Mouse (Mus musculus): ENCODE measurements around the gene Thumpd2. TPM values are rescaled to one million over a fixed set of nuclear protein-coding genes. Genes with fewer than 3 reads are reported as not detected.

Thumpd2 gene
- 1 to 10 TPM; 2.4 to 3.0 TPM for total RNA-seq (2021)
- long read RNA-seq, experiment 1, partial matches to known transcripts, result 0 of 4 reads
- long read RNA-seq, experiment 1, other reads (novel, unspliced or antisense), result 2 of 4 reads
- long read RNA-seq, experiment 2, partial matches to known transcripts, result 0 of 5 reads
- long read RNA-seq, experiment 2, other reads (novel, unspliced or antisense), result 3 of 5 reads

- intact Hi-C loops (cut with DNase I), result no loop called here
- peak; percentile 79 to 86 for DNase-seq
Observed at GRCm38 (mm10) chr17:81064979-81065311, at the start of gene Thumpd2. Gene Thumpd2 (minus strand): TSS chr17:81065082.

GRCm38 (mm10) chr17:81104237-81104636 is 39.4 kb upstream of the Thumpd2 start:
- DNase-seq, result no peak
- intact Hi-C loops (cut with DNase I), result no loop called here

GRCm38 (mm10) chr17:81102866-81103265 is 38.0 kb upstream of the Thumpd2 start:
- intact Hi-C loops (cut with DNase I), result no loop called here
- DNase-seq, result no peak

- DNase-seq, result no peak
- intact Hi-C loops (cut with DNase I), result no loop called here
Observed at GRCm38 (mm10) chr17:81098444-81098843, 33.6 kb upstream of the Thumpd2 start.

DNA sequence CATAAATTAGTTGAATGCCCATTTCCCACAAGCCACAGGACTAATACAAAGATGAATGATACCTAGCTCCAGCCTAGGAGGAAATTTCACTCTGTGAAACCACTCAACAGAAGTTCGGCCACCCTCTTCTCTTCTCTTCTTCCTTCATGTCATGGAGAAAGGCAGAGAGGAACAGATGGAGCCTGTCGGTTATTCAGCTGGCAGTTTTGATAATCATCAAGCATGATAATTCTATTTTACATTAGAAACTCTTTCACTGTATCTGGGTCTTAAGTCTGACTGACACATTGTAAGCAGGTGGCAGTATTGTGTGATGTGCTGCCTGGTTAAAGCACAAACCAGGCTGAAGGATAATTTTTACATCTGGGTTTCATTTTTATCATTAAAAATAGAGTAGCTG is 31.6 kb upstream of the Thumpd2 start:
- no peak for DNase-seq
- intact Hi-C loops (cut with DNase I), result no loop called here

DNA sequence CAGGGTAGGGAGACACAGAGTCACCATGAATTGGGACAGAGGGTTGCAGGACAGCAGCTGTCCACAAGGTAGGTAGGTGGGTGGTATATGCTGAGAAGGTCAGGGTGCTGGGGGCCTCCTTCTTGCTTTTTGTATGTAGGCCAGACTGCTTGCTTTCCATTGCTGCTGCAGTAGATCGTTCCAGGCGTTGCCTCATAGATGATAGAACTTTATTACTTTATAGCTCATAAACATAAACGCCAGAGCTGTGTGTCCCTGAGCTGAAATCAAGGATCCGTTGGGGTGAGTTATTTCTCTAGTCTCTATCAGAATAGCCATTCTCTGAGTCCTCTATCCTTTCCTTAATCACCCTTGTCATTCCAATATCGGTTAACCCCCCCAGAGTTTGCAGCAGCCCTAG is 27.9 kb upstream of the Thumpd2 start:
- no peak for DNase-seq
- intact Hi-C loops (cut with DNase I), result no loop called here

GRCm38 (mm10) chr17:81088866-81089265 is 24.0 kb upstream of the Thumpd2 start:
- DNase-seq, result no peak
- intact Hi-C loops (cut with DNase I), result no loop called here

DNA sequence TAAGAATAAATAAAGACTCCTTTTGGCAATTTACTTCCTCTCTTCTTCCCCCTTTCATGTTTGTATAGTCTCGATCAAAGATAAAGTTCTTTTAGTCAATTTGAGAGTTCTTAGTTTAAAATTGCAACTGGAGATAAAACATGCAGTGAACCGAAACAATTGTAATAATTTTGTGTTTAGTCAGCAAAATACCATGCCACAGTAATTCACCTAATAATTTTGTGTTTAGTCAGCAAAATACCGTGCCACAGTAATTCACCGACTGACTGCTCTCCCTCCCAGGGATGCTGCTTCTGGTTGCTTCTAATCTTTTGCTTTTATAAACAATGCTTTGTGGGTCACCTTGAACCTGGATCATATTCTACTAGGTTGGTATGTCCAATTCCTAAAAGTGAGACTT is 22.9 kb upstream of the Thumpd2 start:
- no peak for DNase-seq
- intact Hi-C loops (cut with DNase I), result no loop called here

GRCm38 (mm10) chr17:81064279-81064978 is 453 bp downstream of the Thumpd2 start:
- DNase-seq, result no peak
- intact Hi-C loops (cut with DNase I), result no loop called here

GRCm38 (mm10) chr17:81063346-81063745 is 1.5 kb downstream of the Thumpd2 start:
- intact Hi-C loops (cut with DNase I), result no loop called here
- DNase-seq, result no peak

- no peak for DNase-seq
- intact Hi-C loops (cut with DNase I), result no loop called here
Observed at GRCm38 (mm10) chr17:81062349-81062871, 2.5 kb downstream of the Thumpd2 start.

DNA sequence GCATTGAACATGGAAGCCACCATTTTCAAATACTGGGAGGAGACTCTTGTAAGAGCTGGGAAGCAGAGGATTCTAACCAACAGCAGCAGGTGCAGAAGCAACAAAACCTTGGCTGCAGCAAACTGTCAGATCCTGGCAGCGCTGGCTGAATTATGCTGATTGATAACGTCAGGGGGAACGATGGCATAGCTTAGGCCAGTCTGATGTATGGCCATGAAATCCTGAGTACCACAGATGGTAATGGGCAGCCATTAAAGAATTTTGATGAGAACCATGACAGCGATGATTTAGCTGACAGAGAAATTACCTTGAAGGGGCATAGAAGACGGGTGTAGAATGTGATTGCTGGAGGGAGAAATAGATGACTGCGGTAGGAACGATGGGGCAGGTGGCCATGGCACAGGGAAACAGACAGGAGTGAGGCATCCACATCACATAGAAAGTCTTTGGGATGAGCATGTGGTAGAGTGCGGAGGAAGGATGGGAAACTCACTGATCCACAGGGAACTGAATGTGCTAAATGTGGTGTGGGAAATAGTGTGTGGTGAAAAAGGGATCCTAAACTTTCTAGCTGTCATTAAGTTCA is 8.0 kb downstream of the Thumpd2 start:
- intact Hi-C loops (cut with DNase I), result no loop called here
- no peak for DNase-seq

DNA sequence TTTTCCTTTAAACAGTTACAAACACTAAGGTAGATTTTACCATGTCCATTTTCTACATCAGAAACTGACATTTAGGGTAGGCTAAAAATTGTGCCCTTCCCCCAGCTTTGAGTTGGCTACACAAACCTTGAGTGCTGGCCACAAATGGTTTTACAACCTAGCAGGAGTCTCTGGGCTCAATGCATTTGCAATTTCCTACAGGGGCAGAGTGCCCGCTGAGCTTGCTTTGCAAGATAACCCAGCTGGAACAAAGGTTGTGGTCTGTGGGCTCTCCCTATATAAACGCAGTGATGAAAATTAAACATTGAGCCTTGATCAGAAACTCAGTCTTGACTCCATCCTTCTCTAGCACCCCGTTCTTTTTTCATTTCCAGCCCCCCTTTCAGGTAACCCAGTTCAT is 8.8 kb downstream of the Thumpd2 start:
- no peak for DNase-seq
- intact Hi-C loops (cut with DNase I), result no loop called here

- DNase-seq, result no peak
- intact Hi-C loops (cut with DNase I), result no loop called here
Observed at GRCm38 (mm10) chr17:81055522-81055921, 9.4 kb downstream of the Thumpd2 start.

- intact Hi-C loops (cut with DNase I), result no loop called here
Observed at GRCm38 (mm10) chr17:81053274-81053673, 11.6 kb downstream of the Thumpd2 start.

GRCm38 (mm10) chr17:81047930-81048564 is 16.8 kb downstream of the Thumpd2 start:
- intact Hi-C loops (cut with DNase I), result no loop called here
- DNase-seq, result no peak

More at GRCm38 (mm10) chr17:81053274-81053673, 11.6 kb downstream of the Thumpd2 start:
- no peak for DNase-seq

DNA sequence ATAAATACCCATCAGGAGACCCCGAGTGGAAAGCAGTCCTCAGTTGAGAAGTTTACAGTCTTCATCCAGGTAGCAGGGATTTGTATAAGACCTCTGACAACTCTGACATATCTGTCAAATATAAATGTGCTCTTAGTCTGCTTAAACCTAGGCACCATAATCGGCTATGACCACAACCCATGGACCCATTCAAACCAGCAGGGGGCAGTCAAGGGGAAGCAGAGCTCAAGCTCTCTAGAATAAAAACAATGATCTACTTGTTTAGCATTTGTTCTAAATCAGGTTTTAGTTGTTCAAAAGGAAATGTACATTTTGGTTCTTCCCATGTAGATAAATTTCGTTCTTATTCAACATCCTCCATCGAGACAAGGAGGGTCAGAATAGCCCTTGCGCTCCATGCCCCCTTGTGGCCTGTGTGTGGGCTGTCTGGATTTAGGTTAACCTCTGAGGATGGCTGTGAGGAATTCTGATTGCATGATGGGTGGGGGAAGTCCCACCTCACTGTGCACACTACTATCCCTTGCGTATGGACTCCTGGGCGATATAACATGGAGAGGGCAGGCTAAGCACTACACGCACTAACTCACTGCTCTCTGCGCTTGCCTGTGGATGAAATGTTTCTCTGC is 19.2 kb downstream of the Thumpd2 start:
- no peak for DNase-seq
- intact Hi-C loops (cut with DNase I), result no loop called here

GRCm38 (mm10) chr17:81045115-81045514 is 19.8 kb downstream of the Thumpd2 start:
- DNase-seq, result no peak
- intact Hi-C loops (cut with DNase I), result no loop called here

GRCm38 (mm10) chr17:81044356-81044755 is 20.5 kb downstream of the Thumpd2 start:
- no peak for DNase-seq
- intact Hi-C loops (cut with DNase I), result no loop called here

DNA sequence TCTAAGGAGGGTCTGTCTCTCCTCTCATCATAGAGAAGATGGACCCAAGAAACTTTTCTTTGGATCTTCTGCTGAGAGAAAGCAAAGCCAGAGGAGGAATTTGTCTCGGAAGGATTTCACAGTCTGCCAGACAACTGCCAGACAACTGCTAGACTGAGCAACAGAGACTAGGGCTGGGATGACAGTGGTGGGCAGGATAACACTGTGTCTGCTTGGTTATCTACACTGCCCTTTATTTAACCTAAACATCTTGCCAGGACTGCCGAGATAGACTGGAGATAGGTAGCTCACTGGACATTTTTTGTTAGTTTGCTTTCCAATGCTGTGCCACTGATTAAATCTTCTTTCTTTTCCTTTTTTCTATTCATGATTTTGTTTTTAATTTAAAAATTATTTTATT is 23.2 kb downstream of the Thumpd2 start:
- intact Hi-C loops (cut with DNase I), result no loop called here
- DNase-seq, result no peak

Data from gastrocnemius, postnatal 36 days (tissue).